29 mouse cellular contexts compared by ENCODE assay signal in genomic region chr5:130707755-130708154, GRCm38 (mm10).
"Had no signal": no experiment of that assay in that cellular context is flagged by ENCODE, and none has a peak within 500 bp of the region (broad histone marks: within the 10 kb centered on the region; RNA-seq: fewer than 3 reads in every experiment).

No protein-coding gene starts in this region.

- H3K36me3 ChIP-seq: heart, embryonic 12.5 days; heart, embryonic 13.5 days; heart, embryonic 15.5 days; hindbrain, embryonic 10.5 days; hindbrain, embryonic 12.5 days; hindbrain, embryonic 13.5 days; hindbrain, embryonic 15.5 days; intestine, embryonic 15.5 days; kidney, embryonic 15.5 days had no signal

- H3K9me3 ChIP-seq: heart, embryonic 15.5 days; hindbrain, embryonic 10.5 days; hindbrain, embryonic 12.5 days; hindbrain, embryonic 13.5 days; hindbrain, embryonic 15.5 days; intestine, embryonic 15.5 days; kidney, embryonic 15.5 days had no signal

- H3K4me1 ChIP-seq: heart, embryonic 12.5 days; heart, embryonic 13.5 days; heart, embryonic 15.5 days; hindbrain, embryonic 10.5 days; hindbrain, embryonic 12.5 days; hindbrain, embryonic 15.5 days; intestine, embryonic 15.5 days; kidney, embryonic 15.5 days had no signal

- H3K4me3 ChIP-seq: heart, embryonic 12.5 days; heart, embryonic 13.5 days; heart, embryonic 15.5 days; hindbrain, embryonic 10.5 days; hindbrain, embryonic 12.5 days; hindbrain, embryonic 13.5 days; hindbrain, embryonic 15.5 days; intestine, embryonic 15.5 days; kidney, embryonic 15.5 days; layer of hippocampus, adult 2 months; left cerebral cortex, adult 2 months had no signal

- DNase-seq: heart, postnatal 10 days; heart, postnatal 14 days; heart, postnatal 36 days; kidney, adult 11 months; kidney, adult 18-20 months; kidney, adult 2 months; kidney, adult 8-10 months; kidney, adult 9 months; kidney, postnatal 10 days; kidney, postnatal 14 days; kidney, postnatal 25 days; kidney, postnatal 36 days; kidney, postnatal 4 days; layer of hippocampus, adult 9-11 months; layer of hippocampus, postnatal 36 days had no signal

- H3K27me3 ChIP-seq: heart, embryonic 12.5 days; heart, embryonic 13.5 days; heart, embryonic 15.5 days; hindbrain, embryonic 12.5 days; hindbrain, embryonic 13.5 days; hindbrain, embryonic 15.5 days; intestine, embryonic 15.5 days; kidney, embryonic 15.5 days had no signal

- H3K27ac ChIP-seq: heart, embryonic 13.5 days; heart, embryonic 15.5 days; hindbrain, embryonic 10.5 days; hindbrain, embryonic 12.5 days; hindbrain, embryonic 13.5 days; hindbrain, embryonic 14.5 days; hindbrain, embryonic 15.5 days; hindbrain, postnatal 0 days; intestine, embryonic 15.5 days; kidney, embryonic 15.5 days; kidney, postnatal 0 days; layer of hippocampus, adult 2 months; left cerebral cortex, adult 2 months had no signal
